Mouse (Mus musculus) lung, adult 2 months (tissue): Measurements from ENCODE around the gene Elmo1. TPM values are rescaled to one million over a fixed set of nuclear protein-coding genes. Genes with fewer than 3 reads are reported as not detected.

ENCODE experiments used
- DNase-seq: peaks from one replicate; pipeline ENCODE4 v3.0.0; 2022
- H3K4me1 ChIP-seq: fragments of 200-500 bp; 2 replicates; pipeline ENCODE4 v1.6.1; 2011; ENCODE audit warnings: low read length; ENCODE audit not compliant: control insufficient read depth, insufficient read depth
- H3K4me3 ChIP-seq: fragments of 200-500 bp; replicated peaks from 2 replicates; pipeline ENCODE3; 2011; ENCODE audit warnings: low read depth, mild to moderate bottlenecking, control low read depth, low read length; ENCODE audit errors: extremely low read depth
- CTCF ChIP-seq: fragments of 200-500 bp; IDR thresholded peaks from 2 replicates; pipeline ENCODE4 v1.5.1; 2011; ENCODE audit warnings: mild to moderate bottlenecking, low read length, control low read depth; ENCODE audit not compliant: insufficient read depth
- POLR2A ChIP-seq: fragments of 200-500 bp; IDR thresholded peaks from 2 replicates; pipeline ENCODE4 v1.6.1; 2011; ENCODE audit warnings: low read depth, mild to moderate bottlenecking, control low read depth, low read length, borderline replicate concordance; ENCODE audit errors: extremely low read depth
- WGBS: fragments of 180-500 bp; shearing (Covaris S2); methylation state at CpG from one replicate; pipeline ENCODE4 v1.1.7; 2018; 5-methylcytosine and 5-hydroxymethylcytosine counted together
- polyA plus RNA-seq: library from polyadenylated mRNA; depleted of rRNA; stranded (reverse); fragments of >200 nt; gene quantifications from 2 replicates; pipeline ENCODE4 v1.2.3, GENCODE M21; 2012

Gene Elmo1
- polyA plus RNA-seq, 1 experiment, result 28.3 TPM

DNA sequence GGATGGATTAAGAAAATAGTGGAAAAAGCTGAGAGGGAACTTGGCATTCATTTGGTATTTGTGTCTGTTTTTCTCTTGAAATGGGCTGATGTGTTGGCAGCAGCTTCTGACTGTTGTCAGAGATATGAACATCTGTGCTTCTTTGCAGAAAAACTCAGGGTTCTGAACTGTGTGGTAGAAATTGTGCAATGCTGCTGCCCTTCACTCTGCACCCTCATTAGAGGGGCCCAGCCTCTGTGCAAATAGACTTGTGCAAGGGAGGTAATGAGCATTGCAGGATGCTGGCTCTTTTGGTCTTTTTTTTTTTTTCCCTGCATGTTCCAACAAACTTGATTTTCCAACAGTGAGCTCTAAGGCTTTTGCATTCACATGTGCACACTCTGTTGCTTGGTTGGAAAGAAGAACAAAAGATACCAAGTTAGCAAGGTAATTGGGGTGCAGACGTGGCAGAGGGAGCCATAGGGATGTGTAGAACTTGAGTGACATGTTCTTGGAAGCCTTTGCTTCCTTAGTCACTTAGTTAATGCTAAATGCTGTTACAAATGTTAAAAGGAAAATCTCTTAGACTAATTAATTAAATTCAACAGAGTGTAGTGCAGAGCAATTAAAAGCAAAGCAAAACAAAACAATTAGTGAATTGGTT lies 26.6 kb downstream of the Elmo1 start:
- Histone ChIP-seq H3K4me1 (peaks cover 27% of the 10 kb centered on the region), H3K4me3 (no peak overlapping the region)
- TF ChIP-seq CTCF, result no peak
- no peak for TF ChIP-seq POLR2A
- WGBS, result 35% methylated on average over 1 of the region's 1 CpGs
- no peak for DNase-seq

GRCm38 (mm10) chr13:20117691-20118090 lies 27.3 kb downstream of the Elmo1 start:
- H3K4me1 ChIP-seq, result peaks cover 27% of the 10 kb centered on the region
- DNase-seq, result no peak
- no peak for TF ChIP-seq POLR2A
- no peak for TF ChIP-seq CTCF
- WGBS, result 75% methylated on average over 1 of the region's 1 CpGs
- H3K4me3 ChIP-seq, result no peak overlapping the region

DNA sequence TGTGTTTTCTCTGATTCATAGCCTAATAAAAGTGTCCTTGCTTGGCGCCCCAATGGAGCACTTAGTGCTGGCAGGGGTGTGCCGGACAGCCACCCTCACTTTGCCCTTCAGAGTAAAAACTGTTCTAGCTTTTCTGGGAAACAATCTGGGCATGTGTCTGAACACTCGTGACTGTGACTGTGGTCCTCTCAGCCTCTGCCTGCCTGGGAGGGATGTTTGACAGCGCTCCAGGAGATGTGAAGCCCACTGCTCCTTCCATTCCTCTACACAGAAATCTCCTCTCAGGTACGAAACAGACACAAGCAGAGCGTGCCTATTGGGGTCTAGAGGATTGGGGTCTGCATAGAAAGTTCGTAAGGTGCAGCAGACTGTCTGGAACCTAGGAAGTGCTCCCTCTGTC lies 28.5 kb downstream of the Elmo1 start:
- whole genome bisulfite sequencing, result 89% methylated on average over 7 of the region's 7 CpGs
- H3K4me1 ChIP-seq, result peaks cover 27% of the 10 kb centered on the region
- no peak for DNase-seq
- no peak overlapping the region for H3K4me3 ChIP-seq
- TF ChIP-seq CTCF (no peak), POLR2A (no peak)

DNA sequence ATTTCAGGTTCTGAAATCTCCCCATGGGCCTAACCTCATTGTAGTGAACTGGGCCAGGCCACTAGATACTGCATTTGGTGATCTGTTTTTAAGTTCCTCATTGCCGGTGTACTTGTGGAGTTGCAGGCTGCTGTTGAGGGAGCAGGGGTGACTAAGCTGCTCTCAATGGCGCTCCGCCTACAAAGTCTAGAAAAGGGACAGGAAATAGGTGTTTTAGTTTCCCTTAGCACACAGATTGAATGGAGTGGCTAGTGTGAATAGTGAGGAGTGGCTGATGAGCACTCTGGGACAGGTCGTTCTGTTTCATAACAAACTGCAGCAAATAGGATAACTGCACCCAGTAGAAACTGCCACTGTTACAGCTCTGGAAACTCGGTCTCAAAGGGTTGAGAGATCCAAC lies 30.3 kb downstream of the Elmo1 start:
- 21% methylated on average over 5 of the region's 5 CpGs for WGBS
- no peak overlapping the region for H3K4me3 ChIP-seq
- H3K4me1 ChIP-seq, result peaks cover 20% of the 10 kb centered on the region
- TF ChIP-seq CTCF, result no peak
- no peak for TF ChIP-seq POLR2A
- DNase-seq, result no peak

GRCm38 (mm10) chr13:20121385-20122043 lies 31.1 kb downstream of the Elmo1 start:
- WGBS, result 48% methylated on average over 8 of the region's 8 CpGs
- Histone ChIP-seq H3K4me1 (peaks cover 16% of the 10 kb centered on the region), H3K4me3 (no peak overlapping the region)
- DNase-seq, result no peak
- no peak for TF ChIP-seq POLR2A
- TF ChIP-seq CTCF, result no peak

DNA sequence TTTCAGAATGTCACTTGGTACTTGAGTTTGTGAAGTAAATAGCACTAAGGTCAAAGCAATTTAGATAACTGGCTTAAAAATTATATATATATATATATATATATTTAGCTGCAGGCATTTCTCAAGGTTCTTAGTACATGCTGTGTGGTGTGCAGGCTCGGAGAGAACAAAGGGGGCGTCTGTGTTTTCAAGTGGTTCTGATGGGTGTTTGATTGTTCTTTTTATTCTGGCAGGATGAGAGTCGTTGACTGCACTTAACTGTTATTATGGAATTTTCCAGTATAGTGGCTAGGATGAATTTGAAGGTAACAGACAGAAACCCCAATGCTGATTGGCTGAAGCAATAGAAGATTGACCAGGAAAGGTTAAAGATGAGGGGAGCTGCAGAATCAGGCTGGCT lies 33.6 kb downstream of the Elmo1 start:
- Histone ChIP-seq H3K4me1 (peaks cover 18% of the 10 kb centered on the region), H3K4me3 (no peak overlapping the region)
- no peak for TF ChIP-seq CTCF
- no peak for TF ChIP-seq POLR2A
- WGBS, result 47% methylated on average over 3 of the region's 3 CpGs
- no peak for DNase-seq

DNA sequence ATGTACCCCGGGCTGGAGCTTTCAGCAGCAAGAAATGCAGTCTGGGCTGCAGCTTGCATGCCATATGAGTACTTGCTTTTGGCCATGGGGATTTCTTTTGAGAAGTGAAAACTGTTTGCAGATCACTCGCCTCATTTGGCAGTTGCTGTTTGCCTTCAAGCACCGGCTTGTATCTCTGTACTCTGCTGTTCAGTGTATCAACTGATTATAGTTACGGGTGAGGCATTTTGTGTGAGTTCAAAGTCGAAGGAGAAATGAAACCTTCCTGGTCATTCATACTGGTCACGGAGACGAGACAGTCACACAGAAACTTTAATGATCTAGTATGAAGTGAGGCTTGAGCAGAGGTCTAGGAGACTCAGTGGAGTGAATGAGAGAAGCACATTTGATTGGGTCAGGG lies 34.6 kb downstream of the Elmo1 start:
- no peak for DNase-seq
- H3K4me1 ChIP-seq, result peaks cover 18% of the 10 kb centered on the region
- no peak overlapping the region for H3K4me3 ChIP-seq
- TF ChIP-seq CTCF (no peak), POLR2A (no peak)
- 49% methylated on average over 7 of the region's 7 CpGs for WGBS

- Histone ChIP-seq H3K4me3 (no peak overlapping the region), H3K4me1 (peaks cover 13% of the 10 kb centered on the region)
- TF ChIP-seq POLR2A (no peak), CTCF (no peak)
- 71% methylated on average over 10 of the region's 10 CpGs for WGBS
- DNase-seq, result no peak
These were observed 35.4 kb downstream of the Elmo1 start for GRCm38 (mm10) chr13:20125845-20126244.

- Histone ChIP-seq H3K4me3 (no peak overlapping the region), H3K4me1 (peaks cover 5% of the 10 kb centered on the region; the same call in 1 of the 2 replicates)
- DNase-seq, result no peak
- TF ChIP-seq POLR2A (no peak), CTCF (no peak)
- WGBS, result 40% methylated on average over 4 of the region's 4 CpGs
These were observed 37.2 kb downstream of the Elmo1 start for GRCm38 (mm10) chr13:20127553-20127952.

DNA sequence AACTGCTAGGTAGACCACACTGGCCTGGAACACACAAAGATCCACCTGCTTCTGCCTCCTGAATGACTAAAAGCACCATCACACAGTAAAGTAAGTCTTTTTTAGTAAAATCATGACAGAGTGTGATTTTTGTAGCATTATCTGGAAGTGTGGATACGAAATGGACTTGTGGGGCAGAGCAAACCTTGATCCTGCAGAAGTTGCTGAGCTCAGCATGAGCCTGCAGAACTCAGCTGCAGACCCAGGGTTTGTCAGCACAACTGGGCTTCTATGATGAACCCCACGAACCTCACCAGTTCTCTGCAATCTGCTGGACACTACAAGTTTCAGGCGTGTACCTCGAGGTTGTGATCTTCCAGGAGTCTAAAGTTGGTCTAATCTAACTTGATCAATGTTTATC lies 37.7 kb downstream of the Elmo1 start:
- WGBS, result 53% methylated on average over 4 of the region's 4 CpGs
- Histone ChIP-seq H3K4me1 (peaks cover 10% of the 10 kb centered on the region), H3K4me3 (no peak overlapping the region)
- TF ChIP-seq CTCF, result no peak
- no peak for TF ChIP-seq POLR2A
- DNase-seq, result no peak
